Mouse (Mus musculus) heart, embryonic 16.5 days (tissue): ENCODE data around the gene Lrcol1. TPM values are rescaled to one million over a fixed set of nuclear protein-coding genes. Genes with fewer than 3 reads are reported as not detected.

ENCODE experiments used
- ATAC-seq: fragments of 200-750 bp; cut with Nextera tagmentation; replicated peaks from 2 replicates; pipeline ENCODE4 v1.8.0; 2017; ENCODE audit warnings: moderate number of reproducible peaks; ENCODE audit not compliant: insufficient read depth, low FRiP score; ENCODE audit errors: extremely low read depth
- H3K27ac ChIP-seq: fragments of 300-500 bp; sonication (generic); 2 replicates; pipeline ENCODE4 v1.5.1; 2014; ENCODE audit warnings: mild to moderate bottlenecking, low read length, control low read depth, moderate library complexity
- H3K27me3 ChIP-seq: fragments of 300-500 bp; sonication (generic); 2 replicates; pipeline ENCODE4 v1.6.1; 2014; ENCODE audit warnings: low read length, mixed read lengths; ENCODE audit not compliant: control insufficient read depth, insufficient read depth
- H3K36me3 ChIP-seq: fragments of 300-500 bp; sonication (generic); 2 replicates; pipeline ENCODE4 v1.6.1; 2014; ENCODE audit not compliant: control insufficient read depth, insufficient read depth
- H3K4me1 ChIP-seq: fragments of 300-500 bp; sonication (generic); 2 replicates; pipeline ENCODE4 v1.6.1; 2014; ENCODE audit warnings: low read length, mixed read lengths; ENCODE audit not compliant: control insufficient read depth, insufficient read depth
- H3K4me2 ChIP-seq: fragments of 300-500 bp; sonication (generic); 2 replicates; pipeline ENCODE4 v1.6.1; 2014; ENCODE audit warnings: low read depth, mild to moderate bottlenecking, control low read depth, low read length
- H3K4me3 ChIP-seq: fragments of 300-500 bp; sonication (generic); 2 replicates; pipeline ENCODE4 v1.5.1; 2014; ENCODE audit warnings: mild to moderate bottlenecking, control low read depth, low read length
- H3K9ac ChIP-seq: fragments of 300-500 bp; sonication (generic); 2 replicates; pipeline ENCODE4 v1.6.1; 2014; ENCODE audit warnings: low read length, control low read depth
- H3K9me3 ChIP-seq: fragments of 300-500 bp; sonication (generic); replicated peaks from 2 replicates; pipeline ENCODE4 v1.6.1; 2016; ENCODE audit warnings: low read length; ENCODE audit not compliant: control insufficient read depth
- WGBS: fragments of 180-500 bp; shearing (Covaris S2); extraction: QIAGEN DNeasy Blood & Tissue Kit; methylation state at CpG from one replicate; pipeline ENCODE4 v1.1.7; 2014; 5-methylcytosine and 5-hydroxymethylcytosine counted together
- polyA plus RNA-seq: library from polyadenylated mRNA; unstranded; fragments of >200 nt; fragmentation: Nextera tagmentation; extraction: Ambion mirVana; gene quantifications from 2 replicates; pipeline ENCODE4 v1.2.1, GENCODE M21; 2015

The Lrcol1 gene
- polyA plus RNA-seq, 1 experiment from 2014 or later = not detected

GRCm38 (mm10) chr5:110395006-110395661, 50.6 kb downstream of the Lrcol1 start:
- Histone ChIP-seq H3K4me3 (no peak overlapping the region), H3K4me1 (peaks cover 5% of the 10 kb centered on the region; the same call in 1 of the 2 replicates), H3K36me3 (peaks cover 4% of the 10 kb centered on the region; the same call in 1 of the 2 replicates), H3K9me3 (no peaks in the 10 kb centered on the region), H3K27ac (no peak overlapping the region), H3K4me2 (no peak overlapping the region), H3K27me3 (no peaks in the 10 kb centered on the region), H3K9ac (no peak overlapping the region)
- WGBS = 81% methylated on average over 5 of the region's 5 CpGs
- no peak for ATAC-seq

- Histone ChIP-seq H3K27ac (no peak overlapping the region), H3K4me3 (no peak overlapping the region), H3K36me3 (no peaks in the 10 kb centered on the region), H3K9ac (no peak overlapping the region), H3K9me3 (no peaks in the 10 kb centered on the region), H3K4me1 (peaks cover 9% of the 10 kb centered on the region), H3K27me3 (no peaks in the 10 kb centered on the region), H3K4me2 (no peak overlapping the region)
- WGBS = 92% methylated on average over 8 of the region's 8 CpGs
- no peak for ATAC-seq
Measured at GRCm38 (mm10) chr5:110401101-110401500, 56.6 kb downstream of the Lrcol1 start.

DNA sequence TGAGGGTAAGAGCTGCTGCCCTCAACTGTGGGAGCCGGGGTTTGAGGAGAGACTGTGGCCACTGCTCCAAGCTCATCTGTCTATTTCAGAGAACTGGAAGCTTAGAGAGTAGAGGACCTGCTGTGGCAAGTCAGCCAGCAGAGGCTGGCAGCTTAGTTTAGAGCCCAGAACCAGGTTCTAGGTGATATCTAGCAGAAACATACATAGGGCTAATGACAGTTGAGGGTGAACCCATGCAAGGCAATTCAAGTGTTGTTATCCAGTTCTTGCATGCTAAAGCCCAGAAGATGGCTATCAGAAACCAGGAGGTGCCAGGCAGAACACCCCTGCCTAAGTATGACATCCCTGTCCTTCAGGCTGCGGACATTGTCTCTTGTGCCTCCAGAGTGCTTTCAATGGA, 58.0 kb downstream of the Lrcol1 start:
- Histone ChIP-seq H3K4me3 (no peak overlapping the region), H3K27me3 (no peaks in the 10 kb centered on the region), H3K9ac (no peak overlapping the region), H3K9me3 (no peaks in the 10 kb centered on the region), H3K36me3 (no peaks in the 10 kb centered on the region), H3K27ac (no peak overlapping the region), H3K4me2 (no peak overlapping the region), H3K4me1 (peaks cover 16% of the 10 kb centered on the region)
- 79% methylated on average over 2 of the region's 2 CpGs for WGBS
- no peak for ATAC-seq

DNA sequence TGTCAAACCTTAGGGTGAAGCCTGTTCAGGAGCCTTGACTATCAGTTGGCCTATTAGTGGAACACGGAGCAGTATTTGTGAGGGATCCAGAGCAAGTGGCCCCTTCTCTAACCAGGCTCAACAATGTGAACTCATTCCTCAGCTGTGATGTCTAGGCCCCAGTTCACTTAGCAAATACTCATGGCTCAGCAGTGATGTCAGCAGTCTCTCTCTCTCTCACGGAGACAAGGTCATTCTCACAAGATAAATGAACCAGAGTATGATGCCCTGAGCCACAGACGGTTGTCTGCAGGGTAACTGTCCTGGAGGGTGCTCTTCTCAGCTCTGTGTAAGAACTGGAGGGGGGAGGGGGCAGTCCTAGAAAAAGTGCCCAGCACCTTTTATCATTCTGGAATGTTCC, 59.4 kb downstream of the Lrcol1 start:
- 18% methylated on average over 3 of the region's 3 CpGs for WGBS
- no peak overlapping the region for H3K4me2 ChIP-seq
- no peak overlapping the region for H3K9ac ChIP-seq
- H3K36me3 ChIP-seq = peaks cover 4% of the 10 kb centered on the region; the same call in 1 of the 2 replicates
- no peaks in the 10 kb centered on the region for H3K9me3 ChIP-seq
- peak overlapping the region; percentile 30 for H3K27ac ChIP-seq
- ATAC-seq = no peak; the same call in 1 of the 2 replicates
- H3K4me1 ChIP-seq = peaks cover 16% of the 10 kb centered on the region
- H3K4me3 ChIP-seq = no peak overlapping the region
- H3K27me3 ChIP-seq = no peaks in the 10 kb centered on the region

Other genes with a start within 250 kb of the Lrcol1 start
- 0.90 and 1.2 TPM in 2 replicates for gene Plcxd1, start 244.8 kb upstream of the Lrcol1 start, polyA plus RNA-seq
- 19.6 and 22.5 TPM in 2 replicates for gene Gtpbp6, start 236.5 kb upstream of the Lrcol1 start, polyA plus RNA-seq
- gene Zfp605, start 234.6 kb upstream of the Lrcol1 start, polyA plus RNA-seq = 2.0 and 2.7 TPM in 2 replicates
- 27.3 and 28.7 TPM in 2 replicates for gene Chfr, start 208.9 kb upstream of the Lrcol1 start, polyA plus RNA-seq
- gene Golga3, start 168.0 kb upstream of the Lrcol1 start, polyA plus RNA-seq = 14.9 and 18.2 TPM in 2 replicates
- gene Ankle2, start 113.7 kb upstream of the Lrcol1 start, polyA plus RNA-seq = 14.4 and 17.6 TPM in 2 replicates
- 51.5 and 51.7 TPM in 2 replicates for gene Pgam5, start 74.8 kb upstream of the Lrcol1 start, polyA plus RNA-seq
- 26.3 and 26.7 TPM in 2 replicates for gene Pxmp2, start 58.5 kb upstream of the Lrcol1 start, polyA plus RNA-seq
- 17.1 and 17.9 TPM in 2 replicates for gene Pole, start 58.4 kb upstream of the Lrcol1 start, polyA plus RNA-seq
- 0.29 and 1.1 TPM in 2 replicates for gene P2rx2, start 1.5 kb upstream of the Lrcol1 start, polyA plus RNA-seq
- 4.6 and 6.7 TPM in 2 replicates for gene Fbrsl1, start 103.8 kb downstream of the Lrcol1 start, polyA plus RNA-seq
- gene Galnt9, start 199.6 kb downstream of the Lrcol1 start, polyA plus RNA-seq = 0.07 and 0.13 TPM in 2 replicates